Mouse (Mus musculus) forebrain, embryonic 15.5 days (tissue): ENCODE results near the gene Dnah8. TPM values are rescaled to one million over a fixed set of nuclear protein-coding genes. Genes with fewer than 3 reads are reported as not detected.

Experiments used
- ATAC-seq: fragments of 200-750 bp; cut with Nextera tagmentation; replicated peaks from 2 replicates; pipeline ENCODE4 v1.8.0; 2017; ENCODE audit warnings: mild to moderate bottlenecking, moderate TSS enrichment, moderate library complexity
- H3K27ac ChIP-seq: fragments of 300-500 bp; sonication (generic); replicated peaks from 2 replicates; pipeline ENCODE4 v1.5.1; 2015; ENCODE audit warnings: mild to moderate bottlenecking, inconsistent platforms
- H3K27me3 ChIP-seq: fragments of 300-500 bp; sonication (generic); 2 replicates; pipeline ENCODE4 v1.6.1; 2015; ENCODE audit warnings: inconsistent platforms
- H3K36me3 ChIP-seq: fragments of 300-500 bp; sonication (generic); 2 replicates; pipeline ENCODE4 v1.6.1; 2015; ENCODE audit warnings: mild to moderate bottlenecking, inconsistent platforms
- H3K4me1 ChIP-seq: fragments of 300-500 bp; sonication (generic); 2 replicates; pipeline ENCODE4 v1.6.1; 2015; ENCODE audit warnings: inconsistent platforms
- H3K4me2 ChIP-seq: fragments of 300-500 bp; sonication (generic); replicated peaks from 2 replicates; pipeline ENCODE4 v1.6.1; 2015; ENCODE audit warnings: mild to moderate bottlenecking, inconsistent platforms
- H3K4me3 ChIP-seq: fragments of 300-500 bp; sonication (generic); 2 replicates; pipeline ENCODE4 v1.5.1; 2015; ENCODE audit warnings: mild to moderate bottlenecking, inconsistent platforms
- H3K9ac ChIP-seq: fragments of 300-500 bp; sonication (generic); replicated peaks from 2 replicates; pipeline ENCODE4 v1.6.1; 2015; ENCODE audit warnings: mild to moderate bottlenecking, inconsistent platforms
- H3K9me3 ChIP-seq: fragments of 300-500 bp; sonication (generic); 2 replicates; pipeline ENCODE4 v1.6.1; 2016; ENCODE audit warnings: inconsistent platforms
- WGBS: fragments of 180-500 bp; shearing (Covaris S2); methylation state at CpG from one replicate; pipeline ENCODE4 v1.1.7; 2015; ENCODE audit warnings: mixed read lengths; 5-methylcytosine and 5-hydroxymethylcytosine counted together
- polyA plus RNA-seq: library from polyadenylated mRNA; unstranded; fragments of >200 nt; fragmentation: Nextera tagmentation; extraction: Ambion mirVana; gene quantifications from 2 replicates; pipeline ENCODE4 v1.2.1, GENCODE M21; 2015

The Dnah8 gene
- polyA plus RNA-seq, 1 experiment from 2014 or later, result 0.83 TPM

DNA sequence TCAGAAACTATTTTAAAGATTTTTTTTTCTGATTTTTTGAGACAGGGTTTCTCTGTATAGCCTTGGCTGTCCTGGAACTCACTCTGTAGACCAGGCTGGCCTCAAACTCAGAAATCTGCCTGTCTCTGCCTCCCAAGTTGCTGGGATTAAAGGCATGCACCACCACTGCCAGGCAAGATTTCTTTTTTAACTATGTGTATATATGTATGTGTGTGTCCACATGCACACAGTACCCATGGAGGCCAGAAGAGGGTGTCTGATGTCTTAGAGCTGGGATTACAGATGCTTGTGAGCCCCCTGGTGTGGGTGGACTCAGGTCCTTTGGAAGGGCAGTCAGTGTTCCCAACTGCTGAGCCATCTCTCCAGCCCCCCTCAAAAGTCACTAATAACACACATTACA lies 150.3 kb downstream of the Dnah8 start:
- Histone ChIP-seq H3K4me3 (no peak overlapping the region), H3K27me3 (no peaks in the 10 kb centered on the region), H3K9me3 (no peaks in the 10 kb centered on the region), H3K4me2 (no peak overlapping the region), H3K9ac (no peak overlapping the region), H3K27ac (no peak overlapping the region), H3K4me1 (0 out of 2 replicates have a peak, but pooled peaks cover 3% of the 10 kb centered on the region), H3K36me3 (no peaks in the 10 kb centered on the region)
- no peak for ATAC-seq

DNA sequence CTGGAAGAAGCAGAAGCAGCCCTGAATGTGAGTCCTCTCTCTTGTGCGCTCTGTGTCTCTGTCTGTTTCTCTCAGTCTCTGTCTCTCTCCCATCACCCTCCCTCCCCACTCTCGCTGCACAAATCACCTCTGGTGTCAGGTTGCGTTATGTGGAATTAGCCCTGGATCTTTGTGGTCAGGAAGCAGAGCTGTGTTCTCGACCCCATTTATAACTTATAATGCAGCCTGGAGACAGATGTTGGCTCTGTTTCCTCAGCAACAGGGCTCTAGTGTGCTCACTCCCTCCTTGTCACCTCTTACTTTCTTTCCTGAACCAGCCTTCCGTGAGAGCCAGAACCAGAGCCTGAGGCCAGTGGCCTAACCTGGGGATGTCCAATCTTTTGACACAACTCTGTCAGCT lies 150.9 kb downstream of the Dnah8 start:
- Histone ChIP-seq H3K27me3 (no peaks in the 10 kb centered on the region), H3K27ac (no peak overlapping the region), H3K4me2 (no peak overlapping the region), H3K9ac (no peak overlapping the region), H3K4me1 (0 out of 2 replicates have a peak, but pooled peaks cover 3% of the 10 kb centered on the region), H3K4me3 (no peak overlapping the region), H3K9me3 (no peaks in the 10 kb centered on the region), H3K36me3 (no peaks in the 10 kb centered on the region)
- WGBS, result 47% methylated on average over 5 of the region's 5 CpGs
- ATAC-seq, result no peak

GRCm38 (mm10) chr17:30781046-30781445 lies 156.9 kb downstream of the Dnah8 start:
- Histone ChIP-seq H3K4me2 (no peak overlapping the region), H3K4me1 (no peaks in the 10 kb centered on the region), H3K36me3 (no peaks in the 10 kb centered on the region), H3K9me3 (no peaks in the 10 kb centered on the region), H3K4me3 (no peak overlapping the region), H3K9ac (no peak overlapping the region), H3K27ac (no peak overlapping the region), H3K27me3 (no peaks in the 10 kb centered on the region)
- ATAC-seq, result no peak
- WGBS, result 82% methylated on average over 8 of the region's 8 CpGs

GRCm38 (mm10) chr17:30782286-30782685 lies 158.1 kb downstream of the Dnah8 start:
- WGBS, result 82% methylated on average over 14 of the region's 14 CpGs
- H3K9ac ChIP-seq, result no peak overlapping the region

GRCm38 (mm10) chr17:30788361-30788760 lies 164.2 kb downstream of the Dnah8 start:
- no peaks in the 10 kb centered on the region for H3K27me3 ChIP-seq
- no peaks in the 10 kb centered on the region for H3K4me1 ChIP-seq
- no peak overlapping the region for H3K4me3 ChIP-seq
- H3K9ac ChIP-seq, result no peak overlapping the region
- no peaks in the 10 kb centered on the region for H3K36me3 ChIP-seq
- no peak overlapping the region for H3K4me2 ChIP-seq
- no peak for ATAC-seq
- no peaks in the 10 kb centered on the region for H3K9me3 ChIP-seq
- H3K27ac ChIP-seq, result no peak overlapping the region
- 92% methylated on average over 8 of the region's 8 CpGs for WGBS

More at GRCm38 (mm10) chr17:30782286-30782685, 158.1 kb downstream of the Dnah8 start:
- H3K4me2 ChIP-seq, result no peak overlapping the region
- no peaks in the 10 kb centered on the region for H3K9me3 ChIP-seq
- no peak overlapping the region for H3K27ac ChIP-seq
- no peaks in the 10 kb centered on the region for H3K4me1 ChIP-seq
- no peak overlapping the region for H3K4me3 ChIP-seq
- no peak for ATAC-seq
- H3K27me3 ChIP-seq, result no peaks in the 10 kb centered on the region
- H3K36me3 ChIP-seq, result no peaks in the 10 kb centered on the region

GRCm38 (mm10) chr17:30790816-30791215 lies 166.7 kb downstream of the Dnah8 start:
- ATAC-seq, result no peak
- no peak overlapping the region for H3K4me2 ChIP-seq
- H3K9ac ChIP-seq, result no peak overlapping the region
- no peaks in the 10 kb centered on the region for H3K27me3 ChIP-seq
- H3K9me3 ChIP-seq, result no peaks in the 10 kb centered on the region
- H3K4me3 ChIP-seq, result no peak overlapping the region
- H3K4me1 ChIP-seq, result peaks cover 2% of the 10 kb centered on the region; the same call in 1 of the 2 replicates
- H3K36me3 ChIP-seq, result no peaks in the 10 kb centered on the region
- 94% methylated on average over 7 of the region's 7 CpGs for WGBS
- H3K27ac ChIP-seq, result no peak overlapping the region

GRCm38 (mm10) chr17:30792396-30792795 lies 168.2 kb downstream of the Dnah8 start:
- WGBS, result 52% methylated on average over 6 of the region's 6 CpGs
- no peaks in the 10 kb centered on the region for H3K9me3 ChIP-seq
- H3K9ac ChIP-seq, result no peak overlapping the region
- H3K27ac ChIP-seq, result no peak overlapping the region
- ATAC-seq, result no peak
- H3K4me2 ChIP-seq, result no peak overlapping the region
- peaks cover 8% of the 10 kb centered on the region; the same call in 1 of the 2 replicates for H3K4me1 ChIP-seq
- H3K4me3 ChIP-seq, result no peak overlapping the region
- no peaks in the 10 kb centered on the region for H3K27me3 ChIP-seq
- no peaks in the 10 kb centered on the region for H3K36me3 ChIP-seq

DNA sequence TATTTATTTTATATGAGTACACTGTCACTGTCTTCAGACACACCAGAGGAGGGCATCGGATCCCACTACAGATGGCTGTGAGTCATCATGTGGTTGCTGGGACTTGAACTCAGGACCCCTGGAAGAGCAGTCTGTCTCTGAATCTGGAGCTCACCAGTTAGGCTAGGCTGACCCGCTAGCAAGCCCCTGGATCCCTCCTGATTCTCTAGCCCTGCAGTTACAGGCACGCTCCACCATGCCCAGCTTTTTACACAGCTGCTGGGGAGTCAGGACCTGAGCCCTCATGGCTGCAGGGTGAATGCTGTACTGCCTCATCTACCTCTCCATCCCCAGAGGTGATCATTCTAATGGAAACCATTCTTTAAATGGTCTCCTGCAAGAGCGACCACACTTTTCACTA lies 172.5 kb downstream of the Dnah8 start:
- H3K4me1 ChIP-seq, result peaks cover 8% of the 10 kb centered on the region; the same call in 1 of the 2 replicates
- H3K9me3 ChIP-seq, result no peaks in the 10 kb centered on the region
- ATAC-seq, result no peak
- 84% methylated on average over 4 of the region's 4 CpGs for WGBS
- H3K9ac ChIP-seq, result no peak overlapping the region
- no peaks in the 10 kb centered on the region for H3K36me3 ChIP-seq
- no peak overlapping the region for H3K27ac ChIP-seq
- no peaks in the 10 kb centered on the region for H3K27me3 ChIP-seq
- H3K4me2 ChIP-seq, result no peak overlapping the region
- no peak overlapping the region for H3K4me3 ChIP-seq

DNA sequence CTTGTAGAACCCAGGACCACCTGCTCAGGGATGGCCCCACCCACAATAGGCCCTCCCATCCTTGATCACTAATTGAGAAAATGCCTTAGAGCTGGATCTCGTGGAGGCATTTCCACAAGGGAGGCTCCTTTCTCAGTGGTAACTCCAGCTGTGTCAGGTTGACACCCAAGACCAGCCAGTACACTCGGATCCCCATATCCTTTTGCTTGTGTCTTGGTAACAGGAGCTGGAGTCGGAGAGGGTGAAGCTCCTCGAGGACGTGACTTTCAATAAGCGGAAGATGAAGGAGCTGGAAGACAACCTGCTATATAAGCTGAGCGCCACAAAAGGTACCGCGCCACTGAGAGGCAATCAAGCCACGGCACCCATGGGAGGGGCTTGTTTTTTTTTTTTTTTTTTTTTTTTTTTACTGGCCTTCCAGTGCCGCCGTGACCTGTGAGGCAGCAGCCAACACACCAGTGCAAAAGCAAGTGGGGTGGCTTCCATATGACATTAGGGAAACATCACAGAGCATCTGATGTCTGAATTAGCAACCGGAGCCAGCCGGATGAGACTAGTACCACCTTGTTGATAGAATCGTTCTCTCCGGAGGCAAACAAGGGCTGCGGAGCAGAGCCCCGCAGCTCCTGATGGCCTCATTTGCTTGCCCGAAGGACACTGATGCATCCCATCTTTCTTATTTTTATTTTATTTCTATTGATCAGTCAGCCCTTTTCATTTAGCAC lies 176.3 kb downstream of the Dnah8 start:
- WGBS, result 91% methylated on average over 19 of the region's 19 CpGs
- no peak overlapping the region for H3K4me2 ChIP-seq

DNA sequence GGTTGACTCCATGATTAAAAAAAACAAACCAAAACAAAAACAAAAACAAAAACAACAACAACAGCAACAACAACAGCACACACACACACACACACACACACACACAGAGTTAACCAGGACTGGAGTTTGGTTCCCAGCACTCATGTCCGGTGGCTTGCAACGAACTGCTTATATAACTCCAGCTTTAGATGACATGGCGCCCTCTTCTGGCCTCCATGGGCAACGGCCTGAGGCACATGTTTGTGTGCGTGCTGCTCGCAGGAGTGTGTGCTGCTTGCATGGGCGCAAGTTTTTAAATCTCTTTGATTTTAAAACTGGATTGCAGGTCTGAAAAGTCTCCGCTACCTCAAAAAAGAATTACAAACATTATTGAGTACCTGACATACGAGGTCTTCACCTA lies 179.5 kb downstream of the Dnah8 start:
- Histone ChIP-seq H3K9ac (no peak overlapping the region), H3K9me3 (no peaks in the 10 kb centered on the region), H3K4me2 (no peak overlapping the region), H3K4me1 (peaks cover 22% of the 10 kb centered on the region), H3K4me3 (no peak overlapping the region), H3K36me3 (no peaks in the 10 kb centered on the region), H3K27me3 (no peaks in the 10 kb centered on the region), H3K27ac (no peak overlapping the region)
- no peak for ATAC-seq
- 97% methylated on average over 9 of the region's 9 CpGs for WGBS

More for the DNA sequence above, 176.3 kb downstream of the Dnah8 start:
- no peak overlapping the region for H3K27ac ChIP-seq
- no peak overlapping the region for H3K9ac ChIP-seq
- H3K9me3 ChIP-seq, result no peaks in the 10 kb centered on the region
- no peaks in the 10 kb centered on the region for H3K36me3 ChIP-seq
- ATAC-seq, result no peak
- no peaks in the 10 kb centered on the region for H3K27me3 ChIP-seq
- no peak overlapping the region for H3K4me3 ChIP-seq
- H3K4me1 ChIP-seq, result peaks cover 18% of the 10 kb centered on the region

- 0 out of 2 replicates have a peak, but pooled peaks have one; percentile 43 for ATAC-seq
- H3K27ac ChIP-seq, result peak overlapping the region; percentile 66
- WGBS, result 11% methylated on average over 8 of the region's 8 CpGs
- H3K9me3 ChIP-seq, result no peaks in the 10 kb centered on the region
- H3K36me3 ChIP-seq, result no peaks in the 10 kb centered on the region
- H3K4me1 ChIP-seq, result peaks cover 29% of the 10 kb centered on the region
- no peak overlapping the region for H3K4me2 ChIP-seq
- H3K9ac ChIP-seq, result 0 out of 2 replicates have a peak overlapping the region, but pooled peaks have one; percentile 4
- no peaks in the 10 kb centered on the region for H3K27me3 ChIP-seq
- H3K4me3 ChIP-seq, result no peak overlapping the region
Measured at GRCm38 (mm10) chr17:30804955-30805354, 180.8 kb downstream of the Dnah8 start.

DNA sequence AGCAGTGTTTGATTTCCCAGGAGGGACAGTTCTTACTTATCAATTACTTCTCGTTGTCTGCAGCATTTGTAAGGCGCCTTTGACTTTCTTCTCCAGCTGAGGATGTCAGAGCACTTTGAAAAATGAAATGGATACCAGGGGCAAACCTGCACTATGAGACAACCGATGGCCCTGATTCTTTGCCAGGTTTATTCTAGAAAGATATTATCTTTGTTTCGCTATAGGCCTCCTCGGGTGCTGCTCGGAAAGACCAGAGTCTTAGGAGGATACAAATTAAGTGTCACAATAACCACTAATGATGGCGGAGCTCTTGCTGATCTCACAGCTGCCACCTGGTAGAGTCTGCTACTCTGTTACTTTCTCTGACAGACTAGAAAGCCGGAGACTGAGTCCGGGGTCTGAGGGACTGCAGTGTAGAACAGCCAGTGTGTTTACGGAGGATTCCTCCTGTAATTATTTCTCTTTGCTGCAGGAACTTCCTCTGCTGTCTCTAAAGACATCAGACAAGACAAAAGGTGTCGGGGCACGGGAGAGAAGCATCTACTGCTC lies 181.4 kb downstream of the Dnah8 start:
- Histone ChIP-seq H3K4me2 (no peak overlapping the region), H3K4me1 (peaks cover 34% of the 10 kb centered on the region), H3K36me3 (no peaks in the 10 kb centered on the region), H3K27me3 (no peaks in the 10 kb centered on the region), H3K4me3 (no peak overlapping the region), H3K27ac (peak overlapping the region; percentile 66), H3K9ac (no peak overlapping the region; the same call in 1 of the 2 replicates), H3K9me3 (no peaks in the 10 kb centered on the region)
- 24% methylated on average over 12 of the region's 12 CpGs for WGBS
- no peak for ATAC-seq
